Mouse (Mus musculus) kidney, embryonic 14.5 days (tissue): ENCODE measurements around the gene Inpp4b. TPM values are rescaled to one million over a fixed set of nuclear protein-coding genes. Genes with fewer than 3 reads are reported as not detected.

ENCODE experiments used
- ATAC-seq: fragments of 200-750 bp; cut with Nextera tagmentation; 2 replicates; pipeline ENCODE4 v1.8.0; 2017; ENCODE audit warnings: moderate number of reproducible peaks, mild to moderate bottlenecking, moderate TSS enrichment, moderate library complexity; ENCODE audit not compliant: low FRiP score, low TSS enrichment
- H3K27ac ChIP-seq: fragments of 300-500 bp; sonication (generic); 2 replicates; pipeline ENCODE4 v1.5.1; 2014; ENCODE audit warnings: low read depth, mild to moderate bottlenecking, low read length, moderate library complexity, mixed read lengths
- H3K27me3 ChIP-seq: fragments of 300-500 bp; sonication (generic); 2 replicates; pipeline ENCODE4 v1.6.1; 2014; ENCODE audit warnings: mild to moderate bottlenecking, low read length; ENCODE audit not compliant: control insufficient read depth, insufficient read depth
- H3K36me3 ChIP-seq: fragments of 300-500 bp; sonication (generic); 2 replicates; pipeline ENCODE4 v1.6.1; 2014; ENCODE audit warnings: low read length, mixed read lengths; ENCODE audit not compliant: control insufficient read depth, insufficient read depth
- H3K4me1 ChIP-seq: fragments of 300-500 bp; sonication (generic); 2 replicates; pipeline ENCODE4 v1.6.1; 2014; ENCODE audit warnings: low read length, mixed read lengths; ENCODE audit not compliant: control insufficient read depth, insufficient read depth
- H3K4me2 ChIP-seq: fragments of 300-500 bp; sonication (generic); replicated peaks from 2 replicates; pipeline ENCODE4 v1.6.1; 2014; ENCODE audit warnings: low read depth, mild to moderate bottlenecking, low read length
- H3K4me3 ChIP-seq: fragments of 300-500 bp; sonication (generic); 2 replicates; pipeline ENCODE4 v1.5.1; 2014; ENCODE audit warnings: mild to moderate bottlenecking, low read length
- H3K9ac ChIP-seq: fragments of 300-500 bp; sonication (generic); 2 replicates; pipeline ENCODE4 v1.6.1; 2014; ENCODE audit warnings: low read depth, mild to moderate bottlenecking, low read length, moderate library complexity
- H3K9me3 ChIP-seq: fragments of 300-500 bp; sonication (generic); 2 replicates; pipeline ENCODE4 v1.6.1; 2016; ENCODE audit warnings: low read length; ENCODE audit not compliant: control insufficient read depth
- WGBS: fragments of 180-500 bp; shearing (Covaris S2); extraction: QIAGEN DNeasy Blood & Tissue Kit; methylation state at CpG from one replicate; pipeline ENCODE4 v1.1.7; 2014; 5-methylcytosine and 5-hydroxymethylcytosine counted together
- polyA plus RNA-seq: library from polyadenylated mRNA; unstranded; fragments of >200 nt; fragmentation: Nextera tagmentation; extraction: Ambion mirVana; gene quantifications from 2 replicates; pipeline ENCODE4 v1.2.1, GENCODE M21; 2014

Inpp4b gene
- polyA plus RNA-seq, 1 experiment from 2014 or later: 12.3 TPM

DNA sequence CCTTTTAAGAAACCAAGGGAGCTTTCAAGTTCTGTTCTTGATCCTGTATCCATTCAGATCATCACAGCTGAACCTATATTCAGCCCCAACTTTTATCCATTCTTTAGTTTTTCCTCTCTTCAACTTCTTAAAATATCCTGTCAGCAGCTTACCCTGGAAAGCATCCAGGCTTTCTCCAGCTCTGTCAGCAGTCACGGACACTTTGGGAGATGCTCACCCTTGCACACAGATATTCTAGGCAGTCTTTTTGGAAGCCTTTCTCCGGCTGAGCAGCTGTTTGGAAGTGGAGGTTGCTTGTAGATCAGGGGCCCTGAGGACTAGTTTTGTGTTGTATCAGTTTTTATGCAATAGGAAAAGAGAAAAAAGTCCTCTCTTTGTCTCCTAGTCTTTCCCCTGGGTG is 270.3 kb downstream of the Inpp4b start:
- Histone ChIP-seq H3K9me3 (no peaks in the 10 kb centered on the region), H3K36me3 (no peaks in the 10 kb centered on the region), H3K9ac (no peak overlapping the region), H3K27ac (no peak overlapping the region), H3K4me2 (no peak overlapping the region), H3K4me1 (no peaks in the 10 kb centered on the region), H3K4me3 (no peak overlapping the region), H3K27me3 (no peaks in the 10 kb centered on the region)
- no peak for ATAC-seq
- 43% methylated on average over 2 of the region's 2 CpGs for WGBS

DNA sequence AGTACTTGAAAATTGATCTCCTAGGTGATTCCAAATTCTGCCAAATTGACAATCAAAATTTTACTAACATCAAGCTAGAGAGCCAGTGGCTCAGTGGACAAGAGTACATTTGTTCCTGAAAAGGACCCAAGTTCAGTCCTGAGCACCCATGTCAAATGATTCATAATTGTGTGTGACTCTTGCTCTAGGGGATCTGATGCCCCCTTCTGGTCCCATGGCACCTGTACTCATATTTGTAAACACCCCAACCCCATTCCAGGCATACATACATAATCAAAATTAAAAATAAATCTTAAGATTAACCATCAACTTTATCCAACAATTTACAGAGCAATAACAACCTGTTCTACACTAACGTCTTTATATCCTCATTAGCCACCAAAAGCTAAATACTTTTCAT is 271.8 kb downstream of the Inpp4b start:
- no peak overlapping the region for H3K4me2 ChIP-seq
- H3K9ac ChIP-seq: no peak overlapping the region
- no peaks in the 10 kb centered on the region for H3K4me1 ChIP-seq
- H3K27me3 ChIP-seq: no peaks in the 10 kb centered on the region
- H3K9me3 ChIP-seq: no peaks in the 10 kb centered on the region
- H3K4me3 ChIP-seq: no peak overlapping the region
- no peak overlapping the region for H3K27ac ChIP-seq
- no peaks in the 10 kb centered on the region for H3K36me3 ChIP-seq
- ATAC-seq: no peak
- WGBS: 96% methylated on average over 1 of the region's 1 CpGs

DNA sequence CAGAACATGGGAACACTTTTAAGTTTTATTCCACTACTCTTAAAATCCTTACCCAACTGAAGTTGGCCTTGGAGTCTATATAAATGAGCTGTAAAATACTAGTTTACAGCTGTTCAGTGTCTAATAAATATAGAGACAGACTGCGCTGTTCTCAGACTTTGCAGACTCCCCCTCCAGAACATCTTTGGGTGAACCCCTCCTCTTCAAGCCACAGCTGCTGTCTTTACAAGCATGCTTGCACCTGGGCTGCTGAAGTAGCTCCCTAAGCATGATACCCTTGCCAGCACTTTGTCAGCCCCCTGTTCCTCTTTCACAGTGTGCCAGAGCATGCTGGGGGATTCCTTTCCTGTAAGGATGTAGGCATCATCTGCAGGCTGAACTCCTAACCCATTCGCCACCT is 272.2 kb downstream of the Inpp4b start:
- Histone ChIP-seq H3K9ac (no peak overlapping the region), H3K4me1 (no peaks in the 10 kb centered on the region), H3K4me2 (no peak overlapping the region), H3K36me3 (no peaks in the 10 kb centered on the region), H3K27me3 (no peaks in the 10 kb centered on the region), H3K9me3 (no peaks in the 10 kb centered on the region), H3K4me3 (no peak overlapping the region), H3K27ac (no peak overlapping the region)
- no peak for ATAC-seq
- WGBS: 81% methylated on average over 2 of the region's 2 CpGs

DNA sequence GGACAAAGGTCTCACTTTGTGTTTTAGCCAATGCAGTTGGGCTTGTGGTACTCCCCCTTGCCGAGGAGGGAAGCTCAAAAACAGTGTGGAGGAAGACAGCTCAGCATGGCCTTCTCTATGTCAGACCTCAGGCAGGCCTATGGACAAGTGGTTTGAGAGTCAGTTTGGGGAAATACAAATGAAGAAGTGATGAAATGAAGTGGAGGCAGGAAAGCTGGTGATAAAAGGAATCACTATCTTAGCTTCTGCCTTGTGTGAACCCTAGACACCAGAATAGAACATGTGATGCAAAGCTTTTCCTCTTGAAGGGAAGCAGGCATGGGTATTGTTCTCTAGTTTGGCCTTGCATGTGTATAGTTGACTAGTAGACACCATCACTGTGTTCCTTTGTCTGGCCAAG is 273.2 kb downstream of the Inpp4b start:
- H3K36me3 ChIP-seq: no peaks in the 10 kb centered on the region
- no peak overlapping the region for H3K9ac ChIP-seq
- ATAC-seq: no peak
- no peaks in the 10 kb centered on the region for H3K9me3 ChIP-seq
- no peak overlapping the region for H3K4me2 ChIP-seq
- H3K4me1 ChIP-seq: no peaks in the 10 kb centered on the region
- WGBS: 77% methylated on average over 1 of the region's 1 CpGs
- H3K27me3 ChIP-seq: no peaks in the 10 kb centered on the region
- H3K27ac ChIP-seq: no peak overlapping the region
- H3K4me3 ChIP-seq: no peak overlapping the region

DNA sequence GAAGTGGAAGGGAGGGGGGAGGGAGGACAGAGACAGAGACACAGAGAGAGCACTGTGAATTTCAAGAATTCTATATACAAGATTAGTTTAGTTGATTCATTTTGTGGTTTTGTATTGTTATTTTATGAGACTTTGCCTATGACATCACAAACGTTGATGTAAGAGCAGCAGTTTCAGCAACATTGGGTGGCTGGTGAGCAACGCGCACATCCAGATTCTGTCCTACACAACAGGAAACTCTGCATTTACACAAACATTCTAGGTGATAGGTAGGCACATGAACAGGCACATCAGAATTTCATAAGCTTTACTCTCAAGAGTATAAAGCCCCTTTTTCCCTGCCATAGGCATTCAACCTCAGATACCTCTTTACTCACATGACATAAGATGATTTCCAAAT is 276.6 kb downstream of the Inpp4b start:
- H3K27me3 ChIP-seq: no peaks in the 10 kb centered on the region
- 97% methylated on average over 3 of the region's 3 CpGs for WGBS
- ATAC-seq: no peak
- no peak overlapping the region for H3K27ac ChIP-seq
- no peak overlapping the region for H3K9ac ChIP-seq
- no peaks in the 10 kb centered on the region for H3K4me1 ChIP-seq
- H3K36me3 ChIP-seq: no peaks in the 10 kb centered on the region
- no peak overlapping the region for H3K4me2 ChIP-seq
- no peak overlapping the region for H3K4me3 ChIP-seq
- no peaks in the 10 kb centered on the region for H3K9me3 ChIP-seq

DNA sequence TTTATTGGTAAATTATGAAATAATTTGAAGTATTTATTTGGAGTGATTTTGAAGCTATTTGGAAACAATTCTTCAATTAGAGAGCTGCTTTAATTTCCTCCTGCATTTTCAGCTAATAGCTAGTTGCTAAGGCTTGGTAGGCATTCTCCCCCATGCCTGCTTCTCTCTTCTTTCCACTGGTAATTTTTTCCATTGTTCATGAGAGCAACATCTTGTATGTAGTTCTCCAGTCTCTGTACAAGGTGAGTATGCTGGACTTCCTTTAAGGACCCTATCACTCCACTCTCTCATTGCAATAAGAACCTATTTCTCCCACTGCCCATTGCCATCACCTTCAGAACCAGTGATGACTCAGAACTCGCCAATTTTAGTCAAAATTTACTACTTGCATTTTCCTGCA is 292.7 kb downstream of the Inpp4b start:
- H3K27me3 ChIP-seq: no peaks in the 10 kb centered on the region
- H3K4me3 ChIP-seq: no peak overlapping the region
- H3K36me3 ChIP-seq: no peaks in the 10 kb centered on the region
- H3K4me1 ChIP-seq: no peaks in the 10 kb centered on the region
- no peak for ATAC-seq
- H3K27ac ChIP-seq: no peak overlapping the region
- no peak overlapping the region for H3K4me2 ChIP-seq
- 0 out of 2 replicates have a peak, but pooled peaks cover 3% of the 10 kb centered on the region for H3K9me3 ChIP-seq
- H3K9ac ChIP-seq: no peak overlapping the region
- 89% methylated on average over 1 of the region's 1 CpGs for WGBS

DNA sequence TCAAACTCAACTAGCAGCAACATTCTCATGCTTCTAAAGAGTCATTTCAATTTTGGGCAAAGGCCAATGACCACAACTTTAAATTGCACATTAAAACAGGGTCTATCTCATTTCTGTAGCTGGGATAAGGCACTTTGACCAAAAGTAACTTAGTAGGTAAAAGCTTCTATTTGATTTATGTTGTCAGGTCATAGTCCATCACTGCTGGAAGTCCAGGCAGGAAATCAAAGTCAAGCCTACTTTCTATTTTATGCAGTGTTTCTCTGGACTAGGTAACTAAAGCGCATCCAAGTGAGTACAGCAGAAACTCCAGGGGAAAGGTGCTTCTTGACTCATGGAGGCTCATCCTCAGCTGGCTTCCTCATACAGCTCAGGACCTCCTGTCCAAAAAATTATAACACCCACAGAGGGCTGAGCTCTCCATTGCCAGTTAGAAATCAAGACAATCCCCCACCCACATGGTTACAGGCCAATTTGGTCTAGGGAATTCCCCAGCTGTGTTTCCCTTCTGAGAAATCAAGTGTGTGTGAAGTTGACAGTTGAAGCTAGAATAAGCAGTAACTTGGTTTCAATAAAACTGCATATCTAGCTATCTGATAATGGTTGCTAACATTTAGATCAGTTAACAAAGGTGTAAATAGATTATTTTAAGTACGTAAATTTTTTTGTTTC is 293.7 kb downstream of the Inpp4b start:
- 54% methylated on average over 2 of the region's 2 CpGs for WGBS
- ATAC-seq: no peak
- no peaks in the 10 kb centered on the region for H3K27me3 ChIP-seq
- H3K27ac ChIP-seq: no peak overlapping the region
- H3K9me3 ChIP-seq: 0 out of 2 replicates have a peak, but pooled peaks cover 3% of the 10 kb centered on the region
- no peak overlapping the region for H3K4me2 ChIP-seq
- no peak overlapping the region for H3K9ac ChIP-seq
- H3K36me3 ChIP-seq: no peaks in the 10 kb centered on the region
- no peaks in the 10 kb centered on the region for H3K4me1 ChIP-seq
- no peak overlapping the region for H3K4me3 ChIP-seq

DNA sequence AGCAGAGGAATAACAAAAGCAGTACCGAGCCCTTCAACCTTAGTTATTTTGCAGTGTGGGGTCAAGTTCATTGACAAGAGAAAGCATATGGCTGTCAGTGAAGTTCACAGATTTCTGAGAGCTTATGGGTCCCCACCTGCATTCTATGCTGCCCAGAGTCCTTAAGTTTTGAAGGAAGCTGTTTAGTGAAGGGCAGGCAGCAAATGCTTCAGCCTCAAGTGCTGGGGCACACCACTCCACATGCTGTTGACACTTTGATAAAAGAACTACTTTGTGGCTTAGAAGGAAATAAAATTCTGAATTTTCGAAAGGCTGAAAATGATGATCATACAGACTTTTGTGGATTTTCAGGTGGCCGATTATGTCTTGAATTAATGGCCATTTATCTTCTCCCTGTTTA is 296.1 kb downstream of the Inpp4b start:
- no peaks in the 10 kb centered on the region for H3K4me1 ChIP-seq
- H3K4me3 ChIP-seq: no peak overlapping the region
- H3K9me3 ChIP-seq: no peaks in the 10 kb centered on the region
- WGBS: 87% methylated on average over 3 of the region's 3 CpGs
- H3K27ac ChIP-seq: no peak overlapping the region
- no peak overlapping the region for H3K4me2 ChIP-seq
- H3K27me3 ChIP-seq: no peaks in the 10 kb centered on the region
- no peak overlapping the region for H3K9ac ChIP-seq
- no peak for ATAC-seq
- no peaks in the 10 kb centered on the region for H3K36me3 ChIP-seq

DNA sequence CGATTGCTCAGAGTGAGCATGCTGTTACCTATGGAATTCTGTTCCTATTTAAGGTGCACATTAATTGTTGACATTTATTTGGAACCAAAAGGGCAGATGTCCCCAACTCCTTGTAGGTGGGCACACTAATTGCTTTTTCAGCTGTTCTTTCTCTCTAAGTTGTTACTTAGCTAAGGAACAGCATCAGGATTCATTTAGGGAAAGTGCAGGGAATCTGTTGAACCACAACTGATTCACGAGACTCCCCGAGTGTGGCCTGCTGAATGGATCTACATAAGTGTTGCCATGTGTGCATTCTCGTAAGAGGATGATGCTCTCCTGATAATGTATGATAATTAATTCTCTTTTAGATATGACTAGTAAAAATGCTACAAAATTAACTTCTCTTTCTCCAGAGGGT is 297.5 kb downstream of the Inpp4b start:
- H3K4me1 ChIP-seq: no peaks in the 10 kb centered on the region
- H3K9me3 ChIP-seq: no peaks in the 10 kb centered on the region
- H3K27me3 ChIP-seq: no peaks in the 10 kb centered on the region
- 81% methylated on average over 4 of the region's 4 CpGs for WGBS
- H3K36me3 ChIP-seq: no peaks in the 10 kb centered on the region
- no peak overlapping the region for H3K4me3 ChIP-seq
- H3K4me2 ChIP-seq: no peak overlapping the region
- H3K27ac ChIP-seq: no peak overlapping the region
- H3K9ac ChIP-seq: no peak overlapping the region
- ATAC-seq: no peak
